Mouse (Mus musculus) hindbrain, embryonic 15.5 days (tissue): ENCODE data around the gene Rps27rt. TPM values are rescaled to one million over a fixed set of nuclear protein-coding genes. Genes with fewer than 3 reads are reported as not detected.

Source experiments
- ATAC-seq: fragments of 200-750 bp; cut with Nextera tagmentation; 2 replicates; pipeline ENCODE4 v1.8.0; 2017; ENCODE audit warnings: low read depth, moderate number of reproducible peaks, moderate TSS enrichment; ENCODE audit not compliant: low FRiP score
- H3K27ac ChIP-seq: fragments of 300-500 bp; sonication (generic); replicated peaks from 2 replicates; pipeline ENCODE4 v1.5.1; 2015; ENCODE audit warnings: mild to moderate bottlenecking, inconsistent platforms
- H3K27me3 ChIP-seq: fragments of 300-500 bp; sonication (generic); 2 replicates; pipeline ENCODE4 v1.6.1; 2015; ENCODE audit warnings: control low read depth, inconsistent platforms
- H3K36me3 ChIP-seq: fragments of 300-500 bp; sonication (generic); 2 replicates; pipeline ENCODE4 v1.6.1; 2015; ENCODE audit warnings: control low read depth, inconsistent platforms
- H3K4me1 ChIP-seq: fragments of 300-500 bp; sonication (generic); replicated peaks from 2 replicates; pipeline ENCODE4 v1.6.1; 2015; ENCODE audit warnings: control low read depth, inconsistent platforms
- H3K4me2 ChIP-seq: fragments of 300-500 bp; sonication (generic); 2 replicates; pipeline ENCODE4 v1.6.1; 2015; ENCODE audit warnings: moderate library complexity, mild to moderate bottlenecking, inconsistent platforms
- H3K4me3 ChIP-seq: fragments of 300-500 bp; sonication (generic); 2 replicates; pipeline ENCODE4 v1.5.1; 2015; ENCODE audit warnings: mild to moderate bottlenecking, inconsistent platforms
- H3K9ac ChIP-seq: fragments of 300-500 bp; sonication (generic); 2 replicates; pipeline ENCODE4 v1.6.1; 2015; ENCODE audit warnings: inconsistent platforms
- H3K9me3 ChIP-seq: fragments of 300-500 bp; sonication (generic); 2 replicates; pipeline ENCODE4 v1.6.1; 2016; ENCODE audit warnings: control low read depth, inconsistent platforms
- WGBS: fragments of 180-500 bp; shearing (Covaris S2); methylation state at CpG from one replicate; pipeline ENCODE4 v1.1.7; 2015; 5-methylcytosine and 5-hydroxymethylcytosine counted together
- polyA plus RNA-seq: library from polyadenylated mRNA; unstranded; fragments of >200 nt; fragmentation: Nextera tagmentation; extraction: Ambion mirVana; gene quantifications from 2 replicates; pipeline ENCODE4 v1.2.1, GENCODE M21; 2015

Rps27rt gene
- polyA plus RNA-seq, 1 experiment from 2014 or later: 154 TPM

DNA sequence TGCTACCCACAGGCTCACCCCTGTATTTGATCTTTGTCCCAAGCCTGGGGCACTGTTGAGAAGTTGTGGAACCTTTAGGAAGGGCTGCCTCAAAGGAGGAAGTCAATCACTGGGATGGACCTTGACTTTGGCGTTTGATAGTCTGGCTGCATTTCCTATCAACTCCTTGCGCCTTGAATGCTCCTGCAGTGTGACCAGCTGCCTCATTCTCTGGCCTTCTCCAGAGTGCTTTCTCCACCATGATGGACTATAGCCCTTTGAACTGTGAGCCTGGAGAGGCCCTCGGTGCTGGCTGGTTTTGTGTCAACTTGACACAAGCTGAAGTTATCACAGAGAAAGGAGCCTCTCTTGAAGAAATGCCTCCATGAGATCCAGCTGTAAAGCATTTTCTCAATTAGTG, 37.9 kb downstream of the Rps27rt start:
- H3K4me1 ChIP-seq: no peaks in the 10 kb centered on the region
- 89% methylated on average over 3 of the region's 3 CpGs for WGBS
- H3K27ac ChIP-seq: no peak overlapping the region
- H3K9me3 ChIP-seq: no peaks in the 10 kb centered on the region
- H3K4me2 ChIP-seq: no peak overlapping the region
- H3K4me3 ChIP-seq: no peak overlapping the region
- no peaks in the 10 kb centered on the region for H3K36me3 ChIP-seq
- H3K27me3 ChIP-seq: no peaks in the 10 kb centered on the region
- no peak for ATAC-seq
- H3K9ac ChIP-seq: no peak overlapping the region

DNA sequence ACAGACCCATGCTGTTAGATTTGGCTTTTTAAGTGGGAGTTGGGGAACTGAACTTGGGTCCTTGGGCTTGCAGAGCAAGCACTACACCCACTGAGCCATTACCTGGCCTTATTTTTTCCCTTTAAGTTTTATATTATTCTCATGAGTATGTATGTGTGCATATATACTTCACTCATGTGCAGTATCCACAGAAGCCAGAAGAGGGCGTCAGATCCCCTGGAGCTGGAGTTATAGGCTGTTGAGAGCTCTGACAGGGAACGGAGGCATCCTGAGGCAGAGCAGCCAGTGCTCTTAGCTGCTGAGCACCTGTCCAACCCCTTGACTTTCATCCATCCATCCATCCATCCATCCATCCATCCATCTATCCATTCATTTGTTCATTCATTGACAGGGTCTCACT, 45.9 kb downstream of the Rps27rt start:
- peaks cover 15% of the 10 kb centered on the region for H3K4me1 ChIP-seq
- no peaks in the 10 kb centered on the region for H3K27me3 ChIP-seq
- H3K9ac ChIP-seq: no peak overlapping the region
- no peaks in the 10 kb centered on the region for H3K36me3 ChIP-seq
- H3K4me2 ChIP-seq: no peak overlapping the region
- no peaks in the 10 kb centered on the region for H3K9me3 ChIP-seq
- whole genome bisulfite sequencing: 86% methylated on average over 2 of the region's 2 CpGs
- no peak overlapping the region for H3K27ac ChIP-seq
- no peak overlapping the region for H3K4me3 ChIP-seq
- ATAC-seq: no peak

DNA sequence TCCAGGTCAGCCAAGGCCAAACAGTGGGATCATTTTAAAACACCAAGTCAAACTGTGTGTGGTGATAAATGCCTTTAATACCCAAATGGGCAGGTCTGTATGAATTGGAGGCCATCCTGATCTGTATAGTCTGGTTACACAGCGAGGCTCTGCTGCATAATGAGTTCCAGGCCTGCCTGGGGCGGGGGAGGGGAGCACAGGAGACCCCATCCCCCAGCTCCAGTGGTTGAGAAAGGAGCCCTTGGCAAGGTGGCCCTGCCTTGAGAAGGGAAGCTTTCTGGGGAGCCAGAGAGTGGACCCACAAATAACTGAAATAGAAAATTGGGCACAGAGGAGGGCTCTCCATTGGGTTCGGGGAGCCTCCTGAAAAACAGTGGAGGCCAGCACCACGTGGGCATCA, 47.2 kb downstream of the Rps27rt start:
- Histone ChIP-seq H3K9me3 (no peaks in the 10 kb centered on the region), H3K27ac (no peak overlapping the region), H3K9ac (no peak overlapping the region), H3K4me3 (no peak overlapping the region), H3K36me3 (no peaks in the 10 kb centered on the region), H3K27me3 (no peaks in the 10 kb centered on the region), H3K4me1 (peaks cover 15% of the 10 kb centered on the region), H3K4me2 (no peak overlapping the region)
- ATAC-seq: no peak
- 81% methylated on average over 4 of the region's 4 CpGs for whole genome bisulfite sequencing

DNA sequence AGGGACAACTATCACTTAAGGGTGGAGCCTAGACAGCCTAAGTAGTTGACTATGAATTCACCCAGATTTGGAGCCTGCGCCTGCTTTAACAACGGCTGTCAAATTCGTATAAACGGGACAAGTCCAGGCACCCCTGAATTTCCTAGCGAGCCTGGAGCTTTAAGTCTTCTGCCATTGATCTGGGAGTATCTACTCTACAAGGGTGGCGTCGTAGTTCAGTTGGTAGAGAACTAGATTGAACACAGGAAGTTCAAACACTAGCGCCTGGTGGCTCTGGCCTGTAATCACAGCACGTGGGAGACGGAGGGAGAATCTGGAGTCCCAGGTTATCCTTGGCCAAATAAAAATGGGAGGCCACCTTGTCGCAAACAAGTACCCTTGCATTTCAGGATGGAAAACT, 48.3 kb downstream of the Rps27rt start:
- peak; percentile 1; the same call in 1 of the 2 replicates for ATAC-seq
- no peaks in the 10 kb centered on the region for H3K27me3 ChIP-seq
- H3K4me1 ChIP-seq: peaks cover 15% of the 10 kb centered on the region
- 71% methylated on average over 11 of the region's 11 CpGs for WGBS
- no peaks in the 10 kb centered on the region for H3K36me3 ChIP-seq
- peak overlapping the region; percentile 89 for H3K4me2 ChIP-seq
- H3K9me3 ChIP-seq: no peaks in the 10 kb centered on the region
- peak overlapping the region; percentile 60 for H3K4me3 ChIP-seq
- 0 out of 2 replicates have a peak overlapping the region, but pooled peaks have one; percentile 69 for H3K27ac ChIP-seq
- no peak overlapping the region for H3K9ac ChIP-seq

DNA sequence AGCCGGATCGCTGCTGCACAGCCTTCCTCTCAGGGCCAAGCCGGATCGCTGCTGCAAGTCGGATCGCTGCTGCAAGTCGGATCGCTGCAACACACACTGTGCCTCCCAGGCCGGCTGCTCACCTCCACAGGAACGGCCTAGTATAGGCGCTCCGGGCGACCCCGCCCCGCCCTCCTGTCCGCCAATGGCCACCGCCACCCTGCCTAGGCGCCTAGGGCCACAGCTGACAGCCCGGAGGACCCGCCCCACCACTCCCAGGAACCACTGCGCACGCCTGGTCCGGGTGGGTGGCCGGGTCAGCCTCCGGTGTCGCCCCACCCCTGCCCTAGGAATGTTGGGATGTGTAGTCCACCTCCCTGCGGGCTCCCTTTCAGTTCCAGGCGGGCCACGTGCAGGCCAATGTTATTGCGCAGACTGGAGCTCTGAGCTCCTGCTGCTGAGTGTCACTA, 48.8 kb downstream of the Rps27rt start, which contains the start of gene Gpd1l:
Gpd1l (minus strand) TSS at position 265 of the 449 bp plus-strand sequence.
- peak within 1 kb of the TSS; percentile 69 for H3K27ac ChIP-seq
- WGBS: 0% methylated on average over 30 of the region's 30 CpGs

DNA sequence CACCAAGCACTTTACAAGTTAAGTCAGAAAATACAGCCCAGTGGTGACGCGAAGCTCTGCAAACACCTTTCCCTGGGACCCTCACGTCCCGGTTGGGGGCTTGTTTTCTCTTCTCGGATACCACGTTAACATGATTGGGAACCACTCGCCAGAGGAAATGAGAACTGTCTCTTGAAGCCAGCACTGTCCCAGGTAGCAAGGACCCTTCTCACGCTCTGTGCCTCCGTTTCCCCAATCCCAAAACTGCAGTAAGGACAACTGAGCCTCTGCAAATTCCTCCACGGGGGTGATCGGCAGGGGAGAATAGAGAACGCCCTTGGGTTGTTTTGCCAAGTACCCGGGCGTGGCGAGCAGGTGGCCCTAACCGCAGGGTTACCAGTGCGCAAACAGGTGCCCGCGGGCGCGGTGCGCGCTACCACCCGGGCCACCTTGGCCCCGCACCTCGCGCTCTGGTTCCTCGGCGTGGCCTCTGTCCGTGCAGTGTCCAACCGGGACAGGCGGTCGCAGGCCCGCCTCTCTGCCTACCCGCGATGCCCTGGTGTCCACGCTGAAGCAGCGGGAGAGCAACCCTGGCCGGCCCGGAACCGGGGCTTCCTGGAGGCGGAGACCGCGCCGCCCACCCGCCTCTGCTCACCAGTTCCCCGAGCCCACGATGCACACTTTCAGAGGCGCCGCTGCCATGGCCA, 49.4 kb downstream of the Rps27rt start:
- no peaks in the 10 kb centered on the region for H3K9me3 ChIP-seq
- H3K4me2 ChIP-seq: peak overlapping the region; percentile 89
- H3K4me1 ChIP-seq: peaks cover 15% of the 10 kb centered on the region
- H3K4me3 ChIP-seq: peak overlapping the region; percentile 60
- peak; percentile 21 for ATAC-seq
- H3K9ac ChIP-seq: peak overlapping the region; percentile 57
- no peaks in the 10 kb centered on the region for H3K36me3 ChIP-seq
- WGBS: under 1% methylated on average over 45 of the region's 50 CpGs
- no peaks in the 10 kb centered on the region for H3K27me3 ChIP-seq
- peak overlapping the region; percentile 69 for H3K27ac ChIP-seq

More for the DNA sequence above, 48.8 kb downstream of the Rps27rt start, which contains the start of gene Gpd1l:
- Histone ChIP-seq H3K4me3 (peak within 1 kb of the TSS; percentile 60), H3K9ac (peak within 1 kb of the TSS; percentile 57), H3K27me3 (no peaks in the 10 kb centered on the region), H3K4me2 (peak within 1 kb of the TSS; percentile 89), H3K4me1 (peaks cover 15% of the 10 kb centered on the region), H3K36me3 (no peaks in the 10 kb centered on the region), H3K9me3 (no peaks in the 10 kb centered on the region)
- ATAC-seq: peak; percentile 96

DNA sequence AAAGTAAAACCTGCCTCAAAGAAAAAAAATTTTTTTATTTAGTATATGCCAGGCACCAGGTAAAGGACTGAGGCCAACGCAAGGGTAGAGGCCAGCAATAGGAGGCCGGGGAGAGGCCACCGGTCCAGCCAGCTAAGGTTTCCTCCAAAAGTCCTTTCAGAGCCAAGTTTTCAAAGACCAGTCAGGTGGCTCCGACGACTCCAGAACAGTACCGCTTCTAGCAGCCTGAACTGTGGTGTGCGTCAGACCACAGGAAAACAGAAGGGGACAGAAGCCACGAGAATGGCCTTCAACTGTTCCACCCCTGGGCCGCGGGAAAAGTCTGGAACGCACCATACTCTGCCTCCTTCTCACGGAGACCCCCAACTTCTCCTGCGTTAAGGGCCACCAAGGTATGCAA, 49.9 kb downstream of the Rps27rt start:
- Histone ChIP-seq H3K36me3 (no peaks in the 10 kb centered on the region), H3K27me3 (no peaks in the 10 kb centered on the region), H3K9ac (peak overlapping the region; percentile 57)

More for the DNA sequence above, 49.9 kb downstream of the Rps27rt start:
- no peak for ATAC-seq
- 21% methylated on average over 13 of the region's 13 CpGs for WGBS
- Histone ChIP-seq H3K4me1 (peaks cover 15% of the 10 kb centered on the region), H3K9me3 (no peaks in the 10 kb centered on the region), H3K27ac (no peak overlapping the region), H3K4me2 (peak overlapping the region; percentile 89), H3K4me3 (peak overlapping the region; percentile 60)

Other genes with a start within 250 kb of the Rps27rt start
- 11.5 and 16.8 TPM in 2 replicates for gene Cmtm7, start 200.9 kb downstream of the Rps27rt start, polyA plus RNA-seq
- 7.5 and 8.6 TPM in 2 replicates for gene Cmtm8, start 138.6 kb downstream of the Rps27rt start, polyA plus RNA-seq
- 35.2 and 38.5 TPM in 2 replicates for gene Gpd1l, start 48.8 kb downstream of the Rps27rt start, polyA plus RNA-seq
- 3.1 and 4.7 TPM in 2 replicates for gene Osbpl10, start 4.2 kb downstream of the Rps27rt start, polyA plus RNA-seq